Mouse (Mus musculus) gonadal fat pad, adult 2 months (tissue): ENCODE data around the gene Strc. TPM values are rescaled to one million over a fixed set of nuclear protein-coding genes. Genes with fewer than 3 reads are reported as not detected.

ENCODE experiments used
- DNase-seq: peaks from one replicate; pipeline ENCODE4 v3.0.0-alpha.2; 2012; ENCODE audit warnings: low read depth
- polyA plus RNA-seq: library from polyadenylated mRNA; depleted of rRNA; stranded (reverse); fragments of >200 nt; gene quantifications from 2 replicates; pipeline ENCODE4 v1.2.3, GENCODE M21; 2012; rRNA removed

Strc gene
- polyA plus RNA-seq, 1 experiment = 0.08 TPM

- peak; percentile 38 for DNase-seq
These were observed 32.0 kb downstream of the Strc start, which contains the start of gene Ppip5k1 for GRCm38 (mm10) chr2:121354820-121355592. Ppip5k1 (minus strand) TSS chr2:121355396.

GRCm38 (mm10) chr2:121354378-121354777 lies 32.6 kb downstream of the Strc start:
- no peak for DNase-seq

DNA sequence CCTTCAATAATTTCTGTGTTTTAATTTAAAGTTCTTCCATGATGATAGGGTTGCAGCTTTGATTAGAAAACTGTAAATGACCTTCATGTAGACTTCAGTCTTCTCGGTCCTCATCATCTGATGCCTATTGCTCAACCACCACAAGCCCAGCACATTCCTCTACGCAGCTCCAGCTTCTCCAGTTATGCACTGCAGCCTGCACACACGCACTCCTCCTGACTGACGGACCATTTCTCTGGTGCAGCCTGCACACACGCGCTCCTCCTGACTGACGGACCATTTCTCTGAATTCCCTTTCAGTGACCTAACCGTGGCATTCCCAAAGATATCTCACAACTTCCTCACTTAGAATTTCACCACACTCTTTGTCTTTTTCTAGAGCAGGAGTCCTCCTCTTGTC lies 33.8 kb downstream of the Strc start:
- no peak for DNase-seq

- DNase-seq = no peak
These were observed 47.9 kb downstream of the Strc start for GRCm38 (mm10) chr2:121339057-121339456.

GRCm38 (mm10) chr2:121329492-121329891 lies 57.5 kb downstream of the Strc start:
- DNase-seq = no peak

GRCm38 (mm10) chr2:121323693-121324470 lies 63.1 kb downstream of the Strc start:
- DNase-seq = no peak

- no peak for DNase-seq
These were observed 63.9 kb downstream of the Strc start for GRCm38 (mm10) chr2:121323041-121323440.

DNA sequence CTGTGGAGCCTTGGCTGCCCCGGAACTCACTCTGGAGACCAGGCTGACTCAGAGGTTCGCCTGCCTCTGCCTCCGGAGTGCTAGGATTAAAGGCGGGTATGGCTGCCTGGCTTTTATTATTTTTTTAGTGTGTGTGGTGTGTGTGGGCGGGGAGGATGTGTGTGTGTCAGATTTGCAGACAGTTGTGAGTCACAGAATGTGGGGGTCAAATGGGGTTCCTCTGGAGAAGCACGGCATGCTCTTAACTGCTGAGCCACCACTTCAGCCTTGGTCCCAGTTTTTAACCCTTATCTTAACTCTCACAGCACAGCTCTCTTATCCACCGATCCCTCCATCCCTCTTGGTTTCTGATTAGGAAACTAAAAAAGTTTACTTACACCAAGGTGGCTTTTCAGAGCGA lies 70.7 kb downstream of the Strc start:
- no peak for DNase-seq

Other genes starting within 250 kb of the Strc start
- 5.7 and 5.8 TPM in 2 replicates for gene Adal, start 246.7 kb downstream of the Strc start, polyA plus RNA-seq
- gene Lcmt2, start 246.5 kb downstream of the Strc start, polyA plus RNA-seq = 9.4 and 10.3 TPM in 2 replicates
- 22.5 and 26.1 TPM in 2 replicates for gene Tubgcp4, start 216.5 kb downstream of the Strc start, polyA plus RNA-seq
- gene Zscan29, start 216.0 kb downstream of the Strc start, polyA plus RNA-seq = 3.0 and 3.9 TPM in 2 replicates
- gene Trp53bp1, start 115.8 kb downstream of the Strc start, polyA plus RNA-seq = 26.1 and 29.4 TPM in 2 replicates
- 4.0 and 5.6 TPM in 2 replicates for gene Map1a, start 97.6 kb downstream of the Strc start, polyA plus RNA-seq
- 45.3 and 52.8 TPM in 2 replicates for gene Ppip5k1, start 31.8 kb downstream of the Strc start, polyA plus RNA-seq
- gene Ckmt1, start 29.5 kb downstream of the Strc start, polyA plus RNA-seq = 4.3 and 4.9 TPM in 2 replicates
- 473 and 744 TPM in 2 replicates for gene Pdia3, start 26.6 kb upstream of the Strc start, polyA plus RNA-seq
- 5.0 and 7.0 TPM in 2 replicates for gene Catsper2, start 26.6 kb upstream of the Strc start, polyA plus RNA-seq
- gene Ell3, start 57.1 kb upstream of the Strc start, polyA plus RNA-seq = 8.6 and 12.4 TPM in 2 replicates
- gene Serf2, start 62.0 kb upstream of the Strc start, polyA plus RNA-seq = 364 and 410 TPM in 2 replicates
- 7.6 and 14.1 TPM in 2 replicates for gene Hypk, start 66.1 kb upstream of the Strc start, polyA plus RNA-seq
- gene Serinc4, start 69.6 kb upstream of the Strc start, polyA plus RNA-seq = 1.1 and 1.2 TPM in 2 replicates
- 5.4 and 7.4 TPM in 2 replicates for gene Mfap1b, start 86.9 kb upstream of the Strc start, polyA plus RNA-seq
- gene Mfap1a, start 119.5 kb upstream of the Strc start, polyA plus RNA-seq = 4.3 and 5.4 TPM in 2 replicates
- 1.9 and 2.3 TPM in 2 replicates for gene Wdr76, start 119.6 kb upstream of the Strc start, polyA plus RNA-seq